In the genomic region with DNA sequence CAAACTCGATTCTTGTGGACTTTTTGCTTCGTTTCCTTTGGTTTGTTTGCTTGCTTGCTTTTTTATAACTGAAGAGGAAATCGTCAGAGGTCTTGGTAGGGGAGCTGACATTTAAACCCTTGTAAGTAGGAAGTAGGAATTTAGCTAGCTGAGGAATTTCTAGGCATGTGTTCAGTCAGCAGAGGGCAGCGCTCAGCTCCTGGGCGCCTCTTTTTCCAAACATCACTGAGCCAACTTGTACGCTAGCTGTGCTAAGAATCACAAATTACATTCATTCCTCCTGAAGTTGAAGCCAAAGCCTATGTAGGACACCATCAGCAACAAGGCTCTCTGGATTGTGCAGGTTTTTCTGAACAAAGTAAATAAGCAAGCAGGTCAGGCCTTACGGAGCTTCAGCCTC, we compare ENCODE assay signal across 9 mouse cellular contexts. TPM values are rescaled to one million over a fixed set of nuclear protein-coding genes. Genes with fewer than 3 reads are reported as not detected.
DNase-seq lines count a peak whose midpoint lies in the region; ATAC-seq and TF ChIP-seq lines count a peak whose summit lies in the region.
"Had no signal": no experiment of that assay in that cellular context is flagged by ENCODE, and none has a peak within 500 bp of the region (broad histone marks: within the 10 kb centered on the region; RNA-seq: fewer than 3 reads in every experiment).

No protein-coding gene starts in this region.

- H3K27me3 ChIP-seq in neural tube, embryonic 11.5 days (ENCODE audit: control insufficient read depth, insufficient read depth, low read length): no peaks in the 10 kb centered on the region
- no peaks in the 10 kb centered on the region for H3K27me3 ChIP-seq in neural tube, embryonic 15.5 days (replicated peaks)
- H3K27me3 ChIP-seq in lung, embryonic 16.5 days (ENCODE audit: control insufficient read depth, insufficient read depth, low read depth, low read length): no peaks in the 10 kb centered on the region
- H3K27me3 ChIP-seq: heart, embryonic 15.5 days had no signal

- intact Hi-C loops in gastrocnemius, adult 2 months (cut with DNase I): loop anchor here (5.0 kb wide), 2 partner anchors 175 to 260 kb away; partner anchors contain the start of gene Rictor
- intact Hi-C loops in gastrocnemius, postnatal 14 days (cut with DNase I; ENCODE audit: low total_unique reads): no loop called here

- H3K4me1 ChIP-seq in neural tube, embryonic 11.5 days (ENCODE audit: control insufficient read depth, insufficient read depth, low read length): no peaks in the 10 kb centered on the region
- 0 out of 2 replicates have a peak, but pooled peaks cover 3% of the 10 kb centered on the region for H3K4me1 ChIP-seq in neural tube, embryonic 15.5 days
- 0 out of 2 replicates have a peak, but pooled peaks cover 2% of the 10 kb centered on the region for H3K4me1 ChIP-seq in lung, embryonic 16.5 days (replicated peaks; ENCODE audit: control insufficient read depth, insufficient read depth, low read length)

- no peak overlapping the region for H3K9ac ChIP-seq in neural tube, embryonic 11.5 days (ENCODE audit: low read length)
- H3K9ac ChIP-seq in neural tube, embryonic 15.5 days (replicated peaks): no peak overlapping the region
- H3K9ac ChIP-seq in lung, embryonic 16.5 days (ENCODE audit: low read length): no peak overlapping the region
- H3K9ac ChIP-seq: heart, embryonic 15.5 days had no signal

- peak; percentile 43 for DNase-seq in gastrocnemius, adult 2 months
- no peak for DNase-seq in gastrocnemius, postnatal 14 days
- DNase-seq in neural tube, embryonic 11.5 days (ENCODE audit: low spot score): peak; percentile 20
- DNase-seq in frontal cortex, adult 2 months (ENCODE audit: extremely low spot score in 1 of 2, low spot score in 1 of 2): peak; percentile 14 to 59
- DNase-seq in urinary bladder, postnatal 4 days (ENCODE audit: low spot score in 2 of 2): no peak

- no peak overlapping the region for H3K4me2 ChIP-seq in neural tube, embryonic 11.5 days (ENCODE audit: low read depth)
- no peak overlapping the region for H3K4me2 ChIP-seq in neural tube, embryonic 15.5 days
- H3K4me2 ChIP-seq in lung, embryonic 16.5 days (ENCODE audit: low read depth, low read length): no peak overlapping the region
- H3K4me2 ChIP-seq: heart, embryonic 15.5 days had no signal

- WGBS in neural tube, embryonic 11.5 days: 48% methylated on average over 7 of the region's 7 CpGs
- WGBS in neural tube, embryonic 15.5 days: 51% methylated on average over 7 of the region's 7 CpGs
- WGBS in lung, embryonic 16.5 days: 19% methylated on average over 7 of the region's 7 CpGs

- no peaks in the 10 kb centered on the region for H3K36me3 ChIP-seq in neural tube, embryonic 11.5 days (ENCODE audit: control insufficient read depth, insufficient read depth, low read length)
- H3K36me3 ChIP-seq in neural tube, embryonic 15.5 days: no peaks in the 10 kb centered on the region
- no peaks in the 10 kb centered on the region for H3K36me3 ChIP-seq in lung, embryonic 16.5 days (ENCODE audit: control insufficient read depth, insufficient read depth, low read length)
- H3K36me3 ChIP-seq: heart, embryonic 15.5 days had no signal

- no peak overlapping the region for H3K27ac ChIP-seq in gastrocnemius, adult 2 months
- H3K27ac ChIP-seq in neural tube, embryonic 11.5 days (ENCODE audit: low read depth, low read length): no peak overlapping the region
- H3K27ac ChIP-seq in neural tube, embryonic 15.5 days (replicated peaks): no peak overlapping the region
- H3K27ac ChIP-seq in lung, embryonic 16.5 days (ENCODE audit: low read length): no peak overlapping the region
- H3K27ac ChIP-seq: heart, embryonic 15.5 days had no signal

- no peak overlapping the region for H3K4me3 ChIP-seq in gastrocnemius, adult 2 months
- no peak overlapping the region for H3K4me3 ChIP-seq in neural tube, embryonic 11.5 days (ENCODE audit: low read depth, low read length)
- no peak overlapping the region for H3K4me3 ChIP-seq in neural tube, embryonic 15.5 days (replicated peaks)
- H3K4me3 ChIP-seq in lung, embryonic 16.5 days (ENCODE audit: low read length): no peak overlapping the region
- H3K4me3 ChIP-seq: heart, embryonic 15.5 days had no signal

- peak; percentile 69 for TF ChIP-seq CTCF in gastrocnemius, adult 2 months (IDR thresholded peaks at IDR 0.05)

- ATAC-seq in neural tube, embryonic 11.5 days (ENCODE audit: insufficient read depth, low FRiP score, low TSS enrichment): no peak
- ATAC-seq in neural tube, embryonic 15.5 days (ENCODE audit: low FRiP score): no peak; the same call in 1 of the 2 replicates
- peak; percentile 43; the same call in 1 of the 2 replicates for ATAC-seq in lung, embryonic 16.5 days (ENCODE audit: low read depth)
- ATAC-seq in activated CD4-positive, CD25-positive, alpha-beta regulatory T cell, adult 4 months: no peak

- H3K9me3 ChIP-seq in neural tube, embryonic 11.5 days (ENCODE audit: control insufficient read depth, low read length): no peaks in the 10 kb centered on the region
- H3K9me3 ChIP-seq in neural tube, embryonic 15.5 days (replicated peaks): no peaks in the 10 kb centered on the region
- H3K9me3 ChIP-seq in lung, embryonic 16.5 days (ENCODE audit: control insufficient read depth, low read length): no peaks in the 10 kb centered on the region
- H3K9me3 ChIP-seq: heart, embryonic 15.5 days had no signal

RNA-seq across cellular contexts. Expression of gene Osmr, which starts 7.4 kb away (rescaled TPM):
- 1 to 10 TPM; 4.3 to 6.4 TPM for total RNA-seq in gastrocnemius, adult 2 months (2021)
- 1 to 10 TPM; 4.2 to 5.9 TPM for total RNA-seq in gastrocnemius, postnatal 14 days (2021)
- polyA plus RNA-seq in neural tube, embryonic 11.5 days (2014; fragmentation: Nextera tagmentation; extraction: Ambion mirVana): 0.57 and 0.65 TPM in 2 replicates
- 1.8 and 2.5 TPM in 2 replicates for polyA plus RNA-seq in neural tube, embryonic 15.5 days (2015; fragmentation: Nextera tagmentation; extraction: Ambion mirVana)
- 2.6 and 2.7 TPM in 2 replicates for polyA plus RNA-seq in frontal cortex, adult 2 months (2012; rRNA removed)
- polyA plus RNA-seq in lung, embryonic 16.5 days (2015; fragmentation: Nextera tagmentation; extraction: Ambion mirVana): 2.7 and 3.7 TPM in 2 replicates
- polyA plus RNA-seq in activated CD4-positive, CD25-positive, alpha-beta regulatory T cell, adult 4 months (2017; shearing (Covaris generic)): under 1 TPM; 0.05 to 0.19 TPM

Comparison
In these comparisons a context has a peak if more than half of its experiments do, and no peak if none do; other contexts are left out.
1. DNase-seq: peak in gastrocnemius, adult 2 months (single experiment), neural tube, embryonic 11.5 days (single experiment) and frontal cortex, adult 2 months (2 of 2); none in gastrocnemius, postnatal 14 days (single experiment) and urinary bladder, postnatal 4 days (0 of 2).